Mouse (Mus musculus) bone marrow macrophage, adult 2 months (primary cell): Measurements from ENCODE around the gene Mrps16. TPM values are rescaled to one million over a fixed set of nuclear protein-coding genes. Genes with fewer than 3 reads are reported as not detected.

Source experiments
- H3K27ac ChIP-seq: 2 replicates; pipeline ENCODE4 v1.5.1; 2012; ENCODE audit warnings: low read depth, low read length; ENCODE audit not compliant: insufficient read depth
- H3K4me1 ChIP-seq: 2 replicates; pipeline ENCODE4 v1.6.1; 2012; ENCODE audit warnings: low read length; ENCODE audit not compliant: control insufficient read depth, insufficient read depth
- H3K4me3 ChIP-seq: 2 replicates; pipeline ENCODE4 v1.5.1; 2012; ENCODE audit warnings: mild to moderate bottlenecking, low read length, moderate library complexity; ENCODE audit not compliant: insufficient read depth
- CTCF ChIP-seq: IDR thresholded peaks from 2 replicates; pipeline ENCODE4 v1.5.1; 2012; ENCODE audit warnings: low read depth, mild to moderate bottlenecking, low read length, moderate library complexity
- POLR2A ChIP-seq: IDR thresholded peaks from 2 replicates; pipeline ENCODE4 v1.6.1; 2012; ENCODE audit warnings: mild to moderate bottlenecking, low read depth, low read length, borderline replicate concordance
- polyA plus RNA-seq: library from polyadenylated mRNA; stranded (reverse); fragments of >200 nt; gene quantifications from 2 replicates; pipeline ENCODE4 v1.2.4, GENCODE M21; 2012; ENCODE audit not compliant: missing spikeins, insufficient read depth, insufficient read length

Gene Mrps16
- polyA plus RNA-seq, 1 experiment, result 37.5 TPM

- no peak for TF ChIP-seq POLR2A
- TF ChIP-seq CTCF, result peak; percentile 16; the same call in 1 of the 2 replicates
- peaks cover 4% of the 10 kb centered on the region for H3K4me1 ChIP-seq
- H3K4me3 ChIP-seq, result no peak overlapping the region
- H3K27ac ChIP-seq, result no peak overlapping the region
These were observed 5.4 kb upstream of the Mrps16 start for GRCm38 (mm10) chr14:20398864-20399263.

GRCm38 (mm10) chr14:20397220-20397619 is 3.8 kb upstream of the Mrps16 start:
- Histone ChIP-seq H3K27ac (no peak overlapping the region), H3K4me3 (no peak overlapping the region), H3K4me1 (peaks cover 4% of the 10 kb centered on the region)
- TF ChIP-seq POLR2A, result no peak
- TF ChIP-seq CTCF, result no peak

GRCm38 (mm10) chr14:20392326-20392725 is 1.1 kb downstream of the Mrps16 start:
- Histone ChIP-seq H3K27ac (no peak overlapping the region), H3K4me3 (no peak overlapping the region), H3K4me1 (peaks cover 11% of the 10 kb centered on the region)
- TF ChIP-seq CTCF (no peak), POLR2A (no peak)

DNA sequence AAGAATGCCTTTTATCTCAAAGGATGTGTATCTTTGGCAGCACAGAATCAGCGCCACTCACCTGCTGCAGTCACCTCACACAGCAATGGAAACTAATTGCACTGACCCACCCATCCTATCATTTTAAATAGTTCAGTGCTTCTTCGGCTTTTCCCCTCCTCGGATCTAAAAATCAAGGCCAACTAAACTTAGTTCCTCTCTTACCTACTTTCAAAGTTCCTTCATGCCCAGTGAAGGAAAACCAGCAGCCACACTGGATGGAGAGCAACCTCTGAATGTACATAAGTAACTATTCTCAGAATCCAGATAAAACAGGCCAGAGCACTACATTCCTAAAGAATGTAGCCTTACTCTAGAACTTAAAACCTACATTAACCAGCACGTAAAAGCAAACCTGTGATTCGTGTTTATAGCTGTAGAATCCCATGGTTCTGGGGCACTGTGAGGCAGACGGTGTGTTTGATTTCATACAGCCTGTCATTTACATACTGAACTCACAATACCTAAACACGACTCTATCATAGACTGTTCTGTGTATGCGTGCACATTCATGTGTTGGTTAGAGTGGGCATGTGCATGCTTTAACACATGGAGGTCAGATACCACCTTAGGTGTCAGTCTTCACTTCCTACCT is 3.9 kb downstream of the Mrps16 start:
- TF ChIP-seq POLR2A (no peak), CTCF (no peak)
- H3K27ac ChIP-seq, result no peak overlapping the region
- peak overlapping the region; percentile 76 for H3K4me3 ChIP-seq
- H3K4me1 ChIP-seq, result peaks cover 20% of the 10 kb centered on the region

- Histone ChIP-seq H3K4me1 (peaks cover 16% of the 10 kb centered on the region), H3K4me3 (peak within 1 kb of the TSS; percentile 76), H3K27ac (peak within 1 kb of the TSS; percentile 49)
- TF ChIP-seq POLR2A (no peak), CTCF (no peak)
These were observed 4.8 kb downstream of the Mrps16 start, which contains the start of gene Dnajc9 for GRCm38 (mm10) chr14:20388441-20389129. Gene Dnajc9, minus strand, starts transcription at chr14:20388910.

DNA sequence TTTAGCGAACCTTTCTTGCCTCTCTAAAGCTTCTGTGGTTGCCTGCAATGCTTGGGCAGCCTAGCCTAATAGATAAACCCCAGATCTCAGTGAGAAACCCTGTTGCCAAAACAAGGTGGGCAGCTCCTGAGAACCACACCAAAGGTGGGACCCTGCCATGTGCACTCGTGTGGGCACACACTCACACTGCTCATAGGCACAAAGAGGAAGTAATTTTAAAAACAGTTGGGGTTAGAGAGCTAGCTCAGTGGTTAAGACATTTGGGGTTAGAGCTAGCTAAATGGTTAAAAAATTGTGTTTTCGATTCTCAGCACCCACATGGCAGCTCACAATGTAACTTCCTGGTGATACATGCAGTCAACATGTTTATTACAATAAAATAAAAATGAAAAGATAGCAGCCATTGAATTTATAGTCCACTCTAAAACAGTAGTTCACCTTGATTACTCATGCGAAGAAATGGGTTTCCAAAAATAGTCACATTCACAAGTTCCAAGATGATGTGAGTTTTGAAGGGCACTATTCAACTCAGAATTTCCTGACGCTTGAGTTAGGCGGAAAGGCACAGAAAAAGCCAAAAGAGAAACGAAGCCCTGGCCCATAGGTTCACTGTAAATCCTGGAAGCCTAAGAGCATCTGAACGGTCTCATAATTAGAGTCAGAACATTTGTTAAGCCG is 13.5 kb downstream of the Mrps16 start:
- TF ChIP-seq CTCF (no peak), POLR2A (no peak)
- Histone ChIP-seq H3K4me3 (no peak overlapping the region), H3K27ac (no peak overlapping the region), H3K4me1 (peaks cover 11% of the 10 kb centered on the region)

- no peak overlapping the region for H3K4me3 ChIP-seq
- no peak for TF ChIP-seq POLR2A
- no peak for TF ChIP-seq CTCF
- H3K27ac ChIP-seq, result no peak overlapping the region
- peaks cover 11% of the 10 kb centered on the region for H3K4me1 ChIP-seq
These were observed 14.3 kb downstream of the Mrps16 start for GRCm38 (mm10) chr14:20379087-20379640.

DNA sequence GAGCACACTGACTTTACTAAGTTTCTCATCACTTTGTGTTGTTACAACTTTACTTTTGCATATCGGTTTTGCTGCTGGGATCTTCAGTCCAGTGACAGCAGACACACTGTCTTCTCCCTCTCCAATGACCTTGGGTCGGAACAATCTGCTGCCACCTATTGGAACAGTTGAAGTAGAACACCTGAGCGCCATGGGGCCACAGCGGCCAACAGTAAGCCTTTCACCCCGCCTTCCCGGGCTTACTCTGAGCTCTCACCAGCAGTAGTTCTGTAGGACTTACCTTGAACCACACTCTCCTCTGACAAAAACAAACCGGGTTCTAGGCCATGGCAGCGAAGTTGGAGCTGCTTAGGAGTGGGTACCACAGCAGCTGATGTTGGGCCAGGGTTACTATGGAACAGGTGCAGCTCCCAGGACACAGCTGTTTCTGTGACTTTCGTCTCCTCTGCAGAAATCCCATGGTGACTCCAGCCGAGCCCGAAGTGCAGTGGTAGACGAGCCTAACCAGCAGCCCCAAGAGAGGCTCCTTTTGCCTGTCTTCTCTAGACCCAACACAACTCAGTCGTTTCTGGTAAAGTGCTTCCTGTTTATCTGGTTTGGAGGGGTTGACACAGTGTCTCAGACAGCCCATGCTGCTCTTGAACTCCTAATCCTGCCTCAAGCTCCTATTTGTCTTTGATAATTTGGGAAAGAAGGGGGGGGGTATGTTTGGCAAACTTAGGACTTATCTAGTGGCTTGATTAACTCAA is 14.9 kb downstream of the Mrps16 start:
- Histone ChIP-seq H3K27ac (no peak overlapping the region), H3K4me1 (peaks cover 11% of the 10 kb centered on the region), H3K4me3 (no peak overlapping the region)
- TF ChIP-seq POLR2A, result no peak
- TF ChIP-seq CTCF, result no peak

GRCm38 (mm10) chr14:20377112-20377521 is 16.3 kb downstream of the Mrps16 start:
- H3K27ac ChIP-seq, result no peak overlapping the region
- H3K4me3 ChIP-seq, result no peak overlapping the region
- peaks cover 14% of the 10 kb centered on the region for H3K4me1 ChIP-seq
- no peak for TF ChIP-seq POLR2A
- no peak for TF ChIP-seq CTCF
